In the genomic region with DNA sequence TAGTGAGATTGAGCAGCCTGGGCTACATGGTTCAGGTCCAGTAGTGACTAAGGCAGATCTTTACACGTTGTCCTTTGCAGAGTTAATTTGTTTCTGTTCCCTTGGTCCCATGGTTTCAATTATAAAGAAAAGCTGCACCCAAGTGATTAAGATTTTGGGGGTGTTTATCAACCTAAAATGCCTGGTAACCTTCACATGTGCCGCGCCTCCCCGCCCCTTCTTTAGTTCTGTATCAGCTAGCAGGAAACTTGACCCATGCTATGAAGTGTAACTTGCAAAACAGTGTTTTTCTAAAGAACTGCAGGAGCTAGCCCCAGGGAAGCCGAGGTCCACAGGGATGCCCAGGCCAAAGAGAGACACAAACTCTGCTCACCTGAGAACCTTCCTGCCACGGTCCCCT, we compare ENCODE assay signal across 23 mouse cellular contexts. TPM values are rescaled to one million over a fixed set of nuclear protein-coding genes. Genes with fewer than 3 reads are reported as not detected.
DNase-seq lines count a peak whose midpoint lies in the region; ATAC-seq and TF ChIP-seq lines count a peak whose summit lies in the region.
"Had no signal": no experiment of that assay in that cellular context is flagged by ENCODE, and none has a peak within 500 bp of the region (broad histone marks: within the 10 kb centered on the region; RNA-seq: fewer than 3 reads in every experiment).

No protein-coding gene starts in this region.

- no peak for TF ChIP-seq POLR2A in lung, adult 2 months (IDR thresholded peaks at IDR 0.05; ENCODE audit: borderline replicate concordance, extremely low read depth, low read depth, low read length)

- ATAC-seq in hindbrain, embryonic 11.5 days (ENCODE audit: low FRiP score), result no peak
- no peak for ATAC-seq in liver, postnatal 0 days
- ATAC-seq: inflammation-experienced regulatory T-cells, adult 6 months; lung, postnatal 0 days had no signal

- DNase-seq in hindbrain, embryonic 10.5 days (ENCODE audit: low spot score), result no peak
- DNase-seq in hindbrain, embryonic 11.5 days (ENCODE audit: low spot score), result no peak
- DNase-seq in R1 (ENCODE audit: low read depth, low spot score), result peak; percentile 41
- DNase-seq in limb, embryonic 10.5 days (ENCODE audit: low spot score), result no peak
- no peak for DNase-seq in liver, postnatal 0 days
- no peak for DNase-seq in lung, adult 2 months
- DNase-seq in urinary bladder, postnatal 14 days (ENCODE audit: low spot score), result no peak
- DNase-seq in frontal cortex, postnatal 14 days (ENCODE audit: low spot score in 2 of 2), result no peak
- DNase-seq: B cell, adult 2 months; cerebellum, adult 11-12 months; cerebellum, postnatal 25 days; right cerebral cortex, adult 18-20 months; thymus, adult 18-20 months had no signal

- TF ChIP-seq EP300 in liver, postnatal 0 days (IDR thresholded peaks at IDR 0.05; ENCODE audit: low read depth), result peak; percentile 87

- H3K27me3 ChIP-seq in hindbrain, embryonic 10.5 days (ENCODE audit: insufficient read depth, poor library complexity, severe bottlenecking), result no peaks in the 10 kb centered on the region
- no peaks in the 10 kb centered on the region for H3K27me3 ChIP-seq in hindbrain, embryonic 11.5 days (ENCODE audit: control insufficient read depth, insufficient read depth, low read length)
- H3K27me3 ChIP-seq in limb, embryonic 10.5 days (ENCODE audit: low read depth, poor library complexity, severe bottlenecking), result no peaks in the 10 kb centered on the region
- H3K27me3 ChIP-seq in liver, postnatal 0 days (ENCODE audit: insufficient read depth, low read length), result no peaks in the 10 kb centered on the region
- H3K27me3 ChIP-seq: embryonic facial prominence, embryonic 12.5 days; forebrain, embryonic 12.5 days; hindbrain, embryonic 12.5 days; limb, embryonic 13.5 days had no signal

- 59% methylated on average over 6 of the region's 6 CpGs for WGBS in hindbrain, embryonic 10.5 days
- WGBS in hindbrain, embryonic 11.5 days, result 62% methylated on average over 6 of the region's 6 CpGs
- WGBS in limb, embryonic 10.5 days, result 71% methylated on average over 6 of the region's 6 CpGs
- 48% methylated on average over 6 of the region's 6 CpGs for WGBS in liver, postnatal 0 days (ENCODE audit: insufficient replicate concordance)
- whole genome bisulfite sequencing in lung, adult 2 months, result 86% methylated on average over 6 of the region's 6 CpGs

- no peak for TF ChIP-seq CTCF in liver, postnatal 0 days (IDR thresholded peaks at IDR 0.05; ENCODE audit: low read depth)
- no peak for TF ChIP-seq CTCF in lung, adult 2 months (IDR thresholded peaks at IDR 0.05; ENCODE audit: insufficient read depth, low read length)

- no peak overlapping the region for H3K4me2 ChIP-seq in hindbrain, embryonic 11.5 days (replicated peaks; ENCODE audit: low read depth, low read length)
- H3K4me2 ChIP-seq in liver, postnatal 0 days (ENCODE audit: low read depth, low read length), result peak overlapping the region; percentile 23
- H3K4me2 ChIP-seq: embryonic facial prominence, embryonic 12.5 days; forebrain, embryonic 12.5 days; hindbrain, embryonic 12.5 days; limb, embryonic 13.5 days had no signal

- no peak overlapping the region for H3K9ac ChIP-seq in hindbrain, embryonic 11.5 days (ENCODE audit: low read depth, low read length)
- peak overlapping the region; percentile 26; the same call in 1 of the 2 replicates for H3K9ac ChIP-seq in liver, postnatal 0 days (replicated peaks)
- H3K9ac ChIP-seq: embryonic facial prominence, embryonic 12.5 days; forebrain, embryonic 12.5 days; hindbrain, embryonic 12.5 days; limb, embryonic 13.5 days had no signal

- peak overlapping the region; percentile 97 for H3K27ac ChIP-seq in hindbrain, embryonic 10.5 days
- no peak overlapping the region for H3K27ac ChIP-seq in hindbrain, embryonic 11.5 days (ENCODE audit: low read depth, low read length)
- peak overlapping the region; percentile 96; the same call in 1 of the 2 replicates for H3K27ac ChIP-seq in limb, embryonic 10.5 days
- peak overlapping the region; percentile 98 for H3K27ac ChIP-seq in liver, postnatal 0 days (ENCODE audit: low read depth)
- H3K27ac ChIP-seq: embryonic facial prominence, embryonic 12.5 days; forebrain, embryonic 12.5 days; hindbrain, embryonic 12.5 days; layer of hippocampus, adult 2 months; limb, embryonic 13.5 days had no signal

- H3K4me3 ChIP-seq in hindbrain, embryonic 10.5 days, result no peak overlapping the region
- no peak overlapping the region for H3K4me3 ChIP-seq in hindbrain, embryonic 11.5 days (ENCODE audit: low read depth, low read length)
- H3K4me3 ChIP-seq in limb, embryonic 10.5 days, result no peak overlapping the region
- no peak overlapping the region for H3K4me3 ChIP-seq in liver, postnatal 0 days (ENCODE audit: low read depth, low read length)
- no peak overlapping the region for H3K4me3 ChIP-seq in lung, adult 2 months (replicated peaks; ENCODE audit: extremely low read depth, low read depth, low read length)
- H3K4me3 ChIP-seq: embryonic facial prominence, embryonic 12.5 days; forebrain, embryonic 12.5 days; hindbrain, embryonic 12.5 days; layer of hippocampus, adult 2 months; limb, embryonic 13.5 days had no signal

- no peaks in the 10 kb centered on the region for H3K36me3 ChIP-seq in hindbrain, embryonic 10.5 days
- H3K36me3 ChIP-seq in hindbrain, embryonic 11.5 days (ENCODE audit: control insufficient read depth, insufficient read depth, low read length), result no peaks in the 10 kb centered on the region
- H3K36me3 ChIP-seq in limb, embryonic 10.5 days, result no peaks in the 10 kb centered on the region
- no peaks in the 10 kb centered on the region for H3K36me3 ChIP-seq in liver, postnatal 0 days (replicated peaks; ENCODE audit: insufficient read depth, low read length)
- H3K36me3 ChIP-seq: embryonic facial prominence, embryonic 12.5 days; forebrain, embryonic 12.5 days; hindbrain, embryonic 12.5 days; limb, embryonic 13.5 days had no signal

- no peaks in the 10 kb centered on the region for H3K9me3 ChIP-seq in hindbrain, embryonic 10.5 days
- H3K9me3 ChIP-seq in hindbrain, embryonic 11.5 days (ENCODE audit: control insufficient read depth, low read length), result no peaks in the 10 kb centered on the region
- H3K9me3 ChIP-seq in limb, embryonic 10.5 days (replicated peaks), result no peaks in the 10 kb centered on the region
- no peaks in the 10 kb centered on the region for H3K9me3 ChIP-seq in liver, postnatal 0 days (ENCODE audit: low read length)
- H3K9me3 ChIP-seq: embryonic facial prominence, embryonic 12.5 days; forebrain, embryonic 12.5 days; hindbrain, embryonic 12.5 days; limb, embryonic 13.5 days had no signal

- H3K4me1 ChIP-seq in hindbrain, embryonic 10.5 days (replicated peaks), result peaks cover 65% of the 10 kb centered on the region
- H3K4me1 ChIP-seq in hindbrain, embryonic 11.5 days (replicated peaks; ENCODE audit: control insufficient read depth, insufficient read depth, low read length), result peaks cover 7% of the 10 kb centered on the region; the same call in 1 of the 2 replicates
- peaks cover 41% of the 10 kb centered on the region for H3K4me1 ChIP-seq in limb, embryonic 10.5 days
- H3K4me1 ChIP-seq in liver, postnatal 0 days (ENCODE audit: insufficient read depth), result peaks cover 55% of the 10 kb centered on the region
- peaks cover 19% of the 10 kb centered on the region for H3K4me1 ChIP-seq in lung, adult 2 months (ENCODE audit: control insufficient read depth, insufficient read depth, low read length)

RNA-seq across cellular contexts. Expression of gene Atf7ip, which starts 33.2 kb away (rescaled TPM):
- 41.8 and 47.2 TPM in 2 replicates for polyA plus RNA-seq in hindbrain, embryonic 10.5 days (2016; fragmentation: Nextera tagmentation; extraction: Ambion mirVana)
- polyA plus RNA-seq in hindbrain, embryonic 11.5 days (2014; fragmentation: Nextera tagmentation; extraction: Ambion mirVana), result 54.1 and 73.7 TPM in 2 replicates
- 40.0 and 49.9 TPM in 2 replicates for polyA plus RNA-seq in limb, embryonic 10.5 days (2016; fragmentation: Nextera tagmentation; extraction: Ambion mirVana)
- 5.6 and 6.6 TPM in 2 replicates for polyA plus RNA-seq in liver, postnatal 0 days (2015; fragmentation: Nextera tagmentation; extraction: Ambion mirVana)
- 24.8 and 28.3 TPM in 2 replicates for polyA plus RNA-seq in lung, adult 2 months (2012; rRNA removed)

RNA-seq across cellular contexts. Expression of gene E330021D16Rik, which starts 57.4 kb away (rescaled TPM):
- polyA plus RNA-seq in hindbrain, embryonic 10.5 days (2016; fragmentation: Nextera tagmentation; extraction: Ambion mirVana), result not detected in 2 replicates
- polyA plus RNA-seq in hindbrain, embryonic 11.5 days (2014; fragmentation: Nextera tagmentation; extraction: Ambion mirVana), result 0.13 TPM in 1 of 2 replicates, not detected in the other
- not detected in 2 replicates for polyA plus RNA-seq in limb, embryonic 10.5 days (2016; fragmentation: Nextera tagmentation; extraction: Ambion mirVana)
- 0.47 and 0.67 TPM in 2 replicates for polyA plus RNA-seq in liver, postnatal 0 days (2015; fragmentation: Nextera tagmentation; extraction: Ambion mirVana)
- 0.11 TPM in 1 of 2 replicates, not detected in the other for polyA plus RNA-seq in lung, adult 2 months (2012; rRNA removed)
- polyA plus RNA-seq: embryonic facial prominence, embryonic 12.5 days; forebrain, embryonic 12.5 days; frontal cortex, adult 2 months; heart, embryonic 14.5 days; hindbrain, embryonic 12.5 days; limb, embryonic 13.5 days; midbrain, postnatal 0 days had no signal
